Mouse (Mus musculus) granulocyte monocyte progenitor cell, adult 5-6 weeks (primary cell): ENCODE measurements around the gene Zic2. TPM values are rescaled to one million over a fixed set of nuclear protein-coding genes. Genes with fewer than 3 reads are reported as not detected.

Experiments used
- ATAC-seq: replicated peaks from 2 replicates; pipeline ENCODE4 v1.8.0; 2016; ENCODE audit warnings: mild to moderate bottlenecking, moderate TSS enrichment, inconsistent platforms; ENCODE audit not compliant: poor library complexity, severe bottlenecking
- total RNA-seq, 2 experiments: library from RNA; stranded (forward) in 1 of 2; stranded (reverse) in 1 of 2; fragments of 200-712, 200-1000 nt in 1 of 2; fragments of >200 nt in 1 of 2; fragmentation: Nextera tagmentation in 1 of 2; gene quantifications; 2 replicates each; pipeline ENCODE4 v1.2.3; 2014 to 2017

Zic2 gene
- total RNA-seq, 2 experiments from 2014 or later: not detected

DNA sequence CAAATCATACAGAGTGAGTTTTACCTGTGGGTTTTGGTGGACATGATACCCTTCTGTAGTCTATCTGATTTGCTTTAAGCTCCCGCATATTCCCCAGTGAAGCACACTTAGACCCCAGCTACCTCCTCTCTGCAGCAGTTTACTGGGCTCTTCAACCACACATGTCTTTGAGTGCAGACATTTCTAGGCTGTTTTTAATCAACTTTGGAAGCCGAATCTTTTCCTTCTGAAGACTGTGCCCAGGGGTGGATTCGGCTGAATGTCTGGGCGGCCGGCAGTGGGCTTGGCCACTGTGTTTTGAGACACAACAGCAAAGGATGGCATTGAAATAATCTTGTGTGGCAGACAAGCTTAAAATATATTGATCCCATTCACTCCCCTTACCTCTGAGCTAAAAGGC is 12.1 kb downstream of the Zic2 start:
- no peak for ATAC-seq

DNA sequence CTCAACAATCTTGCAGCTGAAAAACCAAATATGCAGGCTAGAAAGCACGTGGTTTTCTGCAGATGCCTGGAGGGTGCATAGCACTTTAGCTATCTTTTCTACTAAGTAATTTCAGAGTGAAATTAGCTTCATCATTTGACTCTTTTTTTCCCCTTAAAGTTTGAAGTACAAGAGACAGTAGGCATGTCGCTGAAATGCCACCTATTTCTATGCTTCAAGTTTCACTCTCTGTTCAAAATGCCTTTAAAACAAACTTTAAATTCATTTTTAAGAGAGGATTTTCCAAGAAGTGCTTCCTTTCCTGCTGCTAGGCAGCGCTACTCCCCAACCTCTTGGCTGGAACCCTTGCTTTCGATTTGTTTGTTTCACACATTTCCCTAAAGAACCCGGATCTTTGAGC is 13.8 kb downstream of the Zic2 start:
- no peak for ATAC-seq

DNA sequence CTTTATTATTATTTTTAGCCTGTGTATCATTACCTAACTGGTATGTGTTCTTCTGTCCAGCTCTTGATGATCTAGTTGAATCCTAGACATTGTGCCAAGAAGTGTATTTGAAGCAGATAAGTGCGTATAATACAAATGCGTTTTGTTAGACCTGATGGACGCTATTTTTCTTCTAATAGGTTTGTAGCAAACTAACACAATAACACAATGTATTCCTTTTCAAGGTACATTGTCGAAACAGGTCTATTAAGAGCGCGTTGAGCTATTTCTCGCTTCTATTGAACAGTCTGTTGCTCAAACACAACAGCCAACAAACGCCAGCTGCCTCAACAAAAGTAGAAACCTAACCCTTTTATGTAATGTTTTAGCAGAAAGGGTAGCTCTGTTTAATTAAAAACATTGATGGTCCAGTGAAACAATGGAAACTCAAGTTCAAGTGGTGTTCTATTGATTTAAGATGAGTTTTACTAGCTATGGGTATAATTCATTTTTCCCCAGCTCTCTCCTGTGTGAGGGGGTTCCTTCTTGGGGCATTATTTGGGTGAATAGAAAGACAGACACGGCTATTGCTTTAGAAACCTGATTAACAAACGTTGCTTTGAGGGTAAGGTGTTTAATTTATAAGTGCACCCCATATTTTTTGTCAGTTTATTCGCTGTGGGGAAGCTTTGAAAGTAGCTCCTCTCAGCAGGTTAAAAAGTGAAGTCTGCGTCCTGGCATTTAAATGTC is 14.6 kb downstream of the Zic2 start:
- no peak for ATAC-seq

DNA sequence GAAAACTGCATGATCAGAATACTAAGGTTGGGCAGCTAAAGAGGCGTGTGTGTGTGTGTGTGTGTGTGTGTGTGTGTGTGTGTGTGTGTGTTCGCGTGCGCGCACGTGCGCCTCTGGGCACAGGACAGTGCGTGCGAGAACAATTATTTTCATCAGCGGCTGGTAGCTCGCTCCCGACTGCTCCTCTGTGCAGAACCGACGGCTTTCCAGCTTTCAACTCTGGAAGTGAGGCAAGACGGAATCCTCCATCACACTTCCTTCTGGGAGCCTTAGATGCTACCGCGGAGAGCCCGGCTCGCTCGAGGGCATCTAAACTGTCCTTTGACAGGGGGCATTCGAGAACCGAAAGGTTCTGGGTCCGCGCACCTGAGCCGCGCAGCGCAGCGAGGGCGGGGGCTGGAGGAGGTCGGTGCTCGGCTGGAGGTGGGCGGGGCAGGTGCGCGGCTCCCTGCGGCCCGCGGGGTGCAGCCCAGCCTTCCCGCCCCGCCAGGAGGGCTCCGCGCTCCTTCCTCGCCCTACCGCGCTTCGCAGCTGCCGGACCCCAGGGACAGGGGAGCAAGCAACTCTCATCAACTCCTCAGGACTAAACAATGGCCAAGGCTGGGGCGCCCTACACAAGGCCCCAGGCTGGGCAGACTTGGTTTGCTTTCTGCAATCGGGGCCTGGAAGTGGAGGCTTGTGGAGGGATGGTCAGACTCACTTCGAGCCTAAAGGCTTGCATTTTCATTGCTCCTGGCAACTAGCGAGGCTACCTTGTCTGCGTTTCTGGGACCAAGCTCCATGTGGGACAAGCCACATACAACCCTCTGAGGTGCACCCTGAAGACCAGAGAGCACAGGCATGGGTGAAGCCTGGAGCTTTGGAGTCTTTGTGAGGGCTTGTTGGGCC is 15.4 kb downstream of the Zic2 start, which contains the start of gene Gm10837:
TSS of gene Gm10837 (plus strand) at position 146 of the 888 bp plus-strand sequence.
- peak; percentile 60 for ATAC-seq

DNA sequence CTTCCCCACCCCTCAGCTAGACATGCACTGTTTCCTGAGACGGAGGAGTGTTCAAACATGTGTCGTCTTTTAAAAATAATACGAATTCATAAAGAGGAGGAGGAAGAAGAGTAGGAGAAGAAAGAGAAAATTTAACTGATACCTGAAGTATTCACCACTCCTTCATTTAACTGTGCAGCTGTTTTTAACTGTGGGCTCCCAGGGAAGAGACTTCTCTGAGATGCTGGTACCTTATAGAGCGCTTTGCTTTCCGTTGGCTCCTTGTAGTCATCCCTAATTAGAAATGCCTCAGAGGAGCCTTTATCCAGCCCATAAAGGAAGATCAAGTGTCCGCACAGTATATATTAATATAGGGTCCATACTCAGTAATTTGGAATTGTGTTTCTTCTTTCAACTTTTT is 16.3 kb downstream of the Zic2 start:
- ATAC-seq: no peak

DNA sequence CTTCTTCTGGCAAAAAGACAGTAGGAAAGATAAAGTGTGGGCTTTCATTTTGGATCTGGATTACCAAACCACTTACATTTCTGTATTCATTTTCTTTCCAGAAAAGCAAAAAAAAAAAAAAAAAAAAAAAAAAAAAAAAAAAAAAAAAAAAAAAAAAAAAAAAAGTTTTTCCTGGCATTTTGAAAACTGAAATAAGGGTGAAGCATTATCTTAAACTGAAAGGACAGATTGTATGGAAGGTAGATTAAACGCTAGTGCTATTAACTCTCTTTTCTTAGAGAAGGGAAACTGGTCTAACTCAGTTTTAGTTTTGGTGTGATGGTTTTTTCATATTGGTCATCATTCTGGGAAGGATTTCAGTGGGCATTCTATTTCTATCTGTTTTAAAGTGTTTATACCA is 16.8 kb downstream of the Zic2 start:
- ATAC-seq: no peak

DNA sequence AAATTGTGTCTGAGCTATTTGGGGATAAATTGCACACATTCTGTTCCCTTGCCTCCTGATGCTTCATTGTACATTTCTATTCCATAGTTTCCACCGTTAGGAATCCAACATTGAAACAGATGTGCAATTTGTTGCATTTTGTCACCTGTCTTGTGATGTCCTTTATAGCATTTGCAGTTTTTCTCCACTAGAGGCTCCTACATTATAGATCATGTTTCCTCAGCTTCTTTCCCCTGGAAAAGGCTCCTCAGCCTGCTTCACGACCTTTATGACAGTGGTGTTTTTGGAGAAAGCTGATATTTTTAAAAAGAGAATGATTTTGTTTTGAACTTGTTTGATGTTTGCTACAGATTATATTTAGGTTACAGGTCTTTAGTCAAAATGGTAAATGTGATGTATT is 33.8 kb downstream of the Zic2 start:
- no peak; the same call in 1 of the 2 replicates for ATAC-seq

DNA sequence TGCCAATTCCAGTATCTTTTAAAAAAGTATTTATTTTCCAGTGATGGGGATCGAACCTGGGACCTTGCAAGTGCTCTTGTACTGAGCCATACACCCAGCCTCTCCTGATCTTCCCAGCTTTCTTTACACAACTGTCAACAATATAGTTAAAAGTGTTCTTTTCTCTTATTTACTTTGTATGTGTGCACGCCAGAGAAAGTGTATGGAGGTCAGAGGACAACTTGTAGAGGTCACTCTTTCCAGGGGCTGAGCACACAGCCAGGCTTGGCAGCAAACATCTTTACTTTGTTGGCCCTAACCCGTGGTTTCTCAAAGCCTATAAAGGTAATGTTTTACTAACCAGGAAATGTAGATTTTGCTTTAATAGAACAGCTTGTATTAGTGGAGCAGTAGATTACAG is 36.3 kb downstream of the Zic2 start:
- ATAC-seq: no peak

DNA sequence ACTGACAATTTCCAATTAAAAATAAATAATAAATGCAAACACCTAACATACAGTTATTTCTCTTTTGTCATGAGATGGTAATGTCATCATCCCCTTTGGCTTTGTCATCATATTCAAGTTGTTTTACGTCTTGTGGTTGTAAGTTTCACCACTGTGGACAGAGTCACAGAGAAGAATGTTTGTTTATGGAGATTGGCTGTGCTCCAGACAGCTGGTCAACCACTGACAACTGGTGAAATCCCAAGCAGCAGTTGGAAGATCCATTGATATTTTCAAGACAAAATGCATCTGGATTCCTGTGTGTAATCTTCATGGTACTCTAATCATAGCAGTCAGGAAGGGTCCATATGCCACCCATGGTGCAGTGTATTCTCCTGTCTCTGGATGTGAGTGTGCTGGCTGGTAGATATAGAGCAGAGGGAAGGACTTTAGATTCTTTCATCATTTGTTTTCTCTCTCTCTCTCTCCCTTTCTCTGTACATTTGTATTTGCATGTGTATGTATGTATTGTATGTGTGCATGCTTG is 38.3 kb downstream of the Zic2 start:
- ATAC-seq: no peak

DNA sequence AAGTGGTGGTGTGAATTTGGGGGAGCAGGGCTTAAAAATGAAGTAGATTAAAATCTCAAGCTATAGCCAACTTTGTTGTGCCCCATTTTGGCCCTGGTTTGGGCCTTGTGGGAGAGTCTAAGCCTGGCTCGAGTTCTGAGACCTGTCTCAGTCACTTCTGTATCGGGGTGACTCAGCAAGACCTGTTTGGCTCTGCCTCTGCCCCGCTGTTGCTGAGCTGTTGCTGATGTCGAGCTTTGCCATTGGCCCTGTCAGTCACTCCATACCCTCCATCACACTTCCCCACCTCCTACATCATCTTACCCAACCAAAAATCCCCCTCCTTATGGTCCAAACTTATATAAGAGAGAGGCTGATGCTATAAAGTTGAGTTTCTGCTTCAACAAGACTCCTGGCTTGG is 53.2 kb downstream of the Zic2 start:
- no peak for ATAC-seq

Other genes starting within 250 kb of the Zic2 start
- gene Gm5089, start 24.3 kb upstream of the Zic2 start, total RNA-seq (2014; fragmentation: Nextera tagmentation): not detected in 2 replicates
- not detected in 2 replicates for gene Gm5089, start 24.3 kb upstream of the Zic2 start, total RNA-seq (2017)
- not detected in 2 replicates for gene Zic5, start 9.8 kb upstream of the Zic2 start, total RNA-seq (2014; fragmentation: Nextera tagmentation)
- gene Zic5, start 9.8 kb upstream of the Zic2 start, total RNA-seq (2017): not detected in 2 replicates
- not detected in 2 replicates for gene Gm10837, start 15.2 kb downstream of the Zic2 start, total RNA-seq (2014; fragmentation: Nextera tagmentation)
- gene Gm10837, start 15.2 kb downstream of the Zic2 start, total RNA-seq (2017): not detected in 2 replicates
- 38.0 and 53.2 TPM in 2 replicates for gene Pcca, start 58.9 kb downstream of the Zic2 start, total RNA-seq (2014; fragmentation: Nextera tagmentation)
- 32.4 and 78.9 TPM in 2 replicates for gene Pcca, start 58.9 kb downstream of the Zic2 start, total RNA-seq (2017)